Mouse (Mus musculus): ENCODE results near the gene Ap3d1. TPM values are rescaled to one million over a fixed set of nuclear protein-coding genes. Genes with fewer than 3 reads are reported as not detected.
A peak's percentile ranks its signal among the peaks of the same experiment; 100 is the strongest.

Ap3d1 gene
- 10 to 100 TPM; 44.6 to 47.8 TPM for total RNA-seq (2021)
- long read RNA-seq, experiment 1, full-length matches to known transcripts, result 12 of 30 reads
- long read RNA-seq, experiment 1, partial matches to known transcripts, result 13 of 30 reads
- long read RNA-seq, experiment 1, other reads (novel, unspliced or antisense), result 5 of 30 reads
- long read RNA-seq, experiment 2, full-length matches to known transcripts, result 6 of 26 reads
- long read RNA-seq, experiment 2, partial matches to known transcripts, result 17 of 26 reads
- long read RNA-seq, experiment 2, other reads (novel, unspliced or antisense), result 3 of 26 reads

DNA sequence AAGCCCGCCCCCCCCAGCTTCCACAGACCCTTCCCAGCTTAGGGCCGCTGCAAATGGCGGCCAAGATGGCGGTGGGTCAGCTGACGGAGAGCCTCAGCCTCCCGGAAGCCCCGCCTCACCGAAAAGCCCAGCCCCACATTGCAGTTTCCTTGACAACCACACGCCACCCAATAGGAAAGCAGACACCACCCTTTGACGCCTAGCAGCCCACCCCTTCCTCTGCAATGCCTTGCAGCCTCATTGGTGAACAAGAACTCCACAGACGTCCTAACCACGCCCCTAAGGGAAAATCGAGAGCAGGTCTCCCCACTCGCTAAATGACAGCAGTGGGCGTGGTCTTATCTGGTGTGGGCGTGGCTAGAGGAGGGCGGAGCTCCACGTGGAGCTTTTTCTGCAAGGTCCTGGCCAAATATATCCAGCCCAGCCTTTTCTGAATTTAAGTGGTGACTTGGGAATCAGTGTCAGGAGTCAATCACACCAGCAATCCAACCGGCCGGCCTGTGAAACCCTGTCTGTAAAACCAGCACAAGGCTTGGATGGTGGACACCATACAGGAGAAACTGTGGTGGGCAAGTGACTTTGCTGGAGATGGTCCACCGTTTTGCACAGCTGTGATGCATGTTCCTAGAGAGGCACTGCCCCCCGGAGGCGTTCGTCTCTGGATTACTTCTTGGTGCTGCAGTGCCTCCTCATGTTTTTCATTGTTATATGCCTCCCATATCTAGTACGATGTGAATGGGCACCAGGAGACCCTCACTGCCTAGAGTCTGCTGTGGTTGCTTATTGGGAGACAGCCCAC is at the start of gene Ap3d1:
TSS of gene Ap3d1 (minus strand) at position 85 of the 799 bp plus-strand sequence.
- intact Hi-C loops (cut with DNase I), result no loop called here
- DNase-seq, result peak; percentile 95 to 98

DNA sequence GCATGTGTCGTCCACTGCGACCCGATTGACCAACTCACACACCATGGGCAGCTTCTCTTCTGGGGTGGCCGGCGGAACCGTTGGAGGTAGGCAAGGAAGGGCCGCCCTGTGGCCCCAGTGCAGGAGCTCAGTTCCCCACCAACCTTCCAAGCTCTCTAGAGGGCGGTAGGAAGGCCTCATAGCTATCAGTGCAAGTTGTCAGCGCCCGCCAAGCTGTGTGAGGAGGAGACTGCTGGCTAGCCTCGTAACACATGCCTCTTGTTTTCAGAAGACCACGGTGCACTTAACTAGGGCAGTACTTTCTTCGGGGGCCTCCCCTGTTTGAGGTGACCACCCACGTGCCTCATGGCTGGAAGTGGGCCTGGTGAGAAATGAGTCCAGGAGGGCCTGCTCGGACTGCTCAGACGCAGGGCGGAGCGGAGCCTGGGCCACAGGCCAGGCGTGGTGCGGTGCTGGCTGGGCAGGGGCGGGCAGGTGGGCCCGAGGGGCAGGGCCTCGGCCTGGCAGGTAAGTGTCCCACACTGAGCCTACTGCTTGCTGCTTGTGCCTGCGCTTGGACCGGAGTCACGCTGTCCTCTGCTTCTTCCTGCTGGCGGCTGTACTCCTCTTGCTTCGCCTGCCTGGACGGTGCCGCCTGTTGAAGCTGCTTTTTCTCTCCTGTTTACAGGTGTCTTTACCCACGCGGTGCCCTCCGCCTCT is 49.6 kb upstream of the Ap3d1 start:
- DNase-seq, result no peak
- intact Hi-C loops (cut with DNase I), result no loop called here

DNA sequence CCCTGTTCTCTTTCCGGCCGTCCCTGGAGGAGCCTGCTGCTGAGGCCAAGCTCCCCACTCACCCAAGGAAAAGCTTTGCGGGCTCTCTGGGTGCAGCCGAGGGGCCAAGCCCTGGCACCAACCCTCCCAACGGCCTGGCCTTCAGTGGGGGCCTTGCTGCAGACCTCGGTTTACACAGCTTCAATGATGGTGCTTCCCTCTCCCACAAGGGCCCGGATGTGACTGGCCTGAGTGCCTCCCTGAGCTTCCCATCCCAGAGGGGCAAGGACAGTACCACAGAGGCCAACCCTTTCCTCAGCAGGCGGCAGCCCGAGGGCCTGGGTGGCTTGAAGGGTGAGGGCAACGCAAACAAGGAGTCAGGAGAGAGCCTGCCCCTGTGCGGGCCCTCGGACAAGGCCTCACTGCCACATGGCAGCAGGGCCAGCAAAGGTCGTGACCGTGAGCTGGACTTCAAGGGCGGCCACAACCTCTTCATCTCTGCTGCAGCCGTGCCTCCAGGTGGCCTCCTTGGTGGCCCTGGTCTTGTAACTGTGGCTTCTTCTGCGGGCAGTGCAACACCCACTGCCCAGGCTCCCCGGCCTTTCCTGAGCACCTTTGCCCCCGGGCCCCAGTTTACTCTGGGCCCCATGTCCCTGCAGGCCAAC is 48.8 kb upstream of the Ap3d1 start:
- intact Hi-C loops (cut with DNase I), result no loop called here
- no peak for DNase-seq

DNA sequence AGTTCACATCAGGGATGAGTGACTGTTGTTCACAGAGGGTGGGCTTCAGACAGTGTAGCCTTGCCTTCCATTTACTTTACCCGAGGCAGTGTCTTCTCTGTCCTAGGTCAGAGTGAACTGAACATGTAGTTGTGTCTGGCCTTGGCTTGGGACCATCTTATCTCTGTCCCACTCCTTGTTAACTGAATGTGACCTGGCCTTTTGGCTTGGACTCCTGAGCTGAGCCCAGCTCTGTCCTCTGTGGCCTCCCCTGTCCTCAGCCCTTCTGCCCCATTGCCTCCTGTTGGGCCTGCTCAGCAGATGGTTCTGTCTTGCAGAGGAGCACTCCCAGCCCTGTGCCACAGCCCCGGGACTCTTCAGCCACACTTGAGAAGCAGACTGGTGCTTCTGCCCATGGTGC is 45.5 kb upstream of the Ap3d1 start:
- intact Hi-C loops (cut with DNase I), result no loop called here
- peak in 1 of 2 experiments; percentile 59 for DNase-seq

DNA sequence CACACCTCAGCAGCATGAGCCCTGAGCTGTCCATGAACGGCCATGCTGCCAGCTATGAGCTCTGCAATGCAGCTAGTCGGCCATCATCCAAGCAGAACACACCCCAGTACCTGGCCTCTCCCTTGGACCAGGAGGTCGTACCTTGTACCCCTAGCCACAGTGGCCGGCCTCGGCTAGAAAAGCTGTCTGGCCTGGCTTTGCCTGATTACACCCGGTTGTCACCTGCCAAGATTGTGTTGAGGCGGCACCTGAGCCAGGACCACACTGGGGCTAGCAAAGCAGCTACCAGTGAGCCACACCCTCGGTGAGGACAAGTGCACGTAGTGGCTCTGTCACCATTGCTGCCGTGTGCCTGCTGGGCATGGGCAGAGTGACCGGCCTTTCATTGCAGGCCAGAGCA is 43.9 kb upstream of the Ap3d1 start:
- intact Hi-C loops (cut with DNase I), result no loop called here
- DNase-seq, result no peak

DNA sequence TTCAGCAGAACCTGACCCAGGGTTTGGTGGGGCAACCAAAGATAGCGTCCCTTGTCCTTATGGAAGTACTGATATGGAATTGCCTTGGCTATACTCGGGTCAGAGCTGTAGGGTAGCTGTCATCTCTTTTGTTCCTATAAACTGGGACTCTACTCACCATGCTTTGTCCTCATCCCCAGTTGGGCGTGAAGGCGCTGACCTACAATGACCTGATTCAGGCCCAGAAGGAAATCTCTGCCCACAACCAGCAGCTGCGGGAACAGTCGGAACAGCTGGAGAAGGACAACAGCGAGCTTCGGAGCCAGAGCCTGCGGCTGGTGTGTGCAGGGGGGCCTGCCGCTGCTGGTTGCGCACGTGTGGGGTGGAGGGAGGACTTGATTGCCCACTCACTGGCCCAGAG is 42.8 kb upstream of the Ap3d1 start:
- DNase-seq, result no peak
- intact Hi-C loops (cut with DNase I), result no loop called here

DNA sequence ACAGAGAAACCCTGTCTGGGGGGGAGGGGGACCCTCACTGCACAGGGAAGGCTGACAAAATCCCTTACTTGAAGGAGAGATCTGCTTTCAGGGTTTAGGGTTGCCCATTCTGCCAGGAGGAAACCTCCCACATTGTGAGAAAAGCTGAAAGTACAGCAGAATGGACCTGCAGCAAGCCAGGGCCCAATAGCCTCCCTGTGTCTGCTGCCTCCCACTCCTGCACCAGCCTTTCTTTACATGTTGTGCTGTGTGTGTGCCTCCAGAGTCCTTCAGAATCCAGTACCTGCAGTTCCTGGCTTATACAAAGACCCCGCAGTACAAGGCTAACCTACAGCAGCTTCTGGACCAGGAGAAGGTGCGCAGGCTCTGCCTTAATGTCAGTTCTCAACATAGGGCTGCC is 42.2 kb upstream of the Ap3d1 start:
- no peak for DNase-seq
- intact Hi-C loops (cut with DNase I), result no loop called here

DNA sequence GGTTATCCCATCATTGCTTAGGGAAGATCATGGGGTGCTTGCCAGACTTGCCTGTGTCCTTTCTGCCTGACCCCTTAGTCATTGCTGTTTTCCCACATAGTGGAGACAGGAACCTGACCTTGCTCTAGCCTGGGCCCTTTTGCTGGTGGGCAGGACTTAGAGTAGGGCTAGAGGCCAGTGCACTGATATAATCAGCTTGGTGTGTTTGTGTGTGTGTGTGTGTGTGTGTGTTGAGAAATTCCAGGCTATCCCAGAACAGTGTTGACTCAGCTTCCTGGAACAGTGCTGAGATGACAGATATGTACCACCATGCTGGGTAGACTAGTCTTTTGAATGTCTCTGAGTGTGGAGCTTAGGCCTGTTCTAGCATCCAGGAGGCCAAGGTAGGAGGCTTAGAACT is 37.5 kb upstream of the Ap3d1 start:
- intact Hi-C loops (cut with DNase I), result no loop called here
- no peak for DNase-seq

DNA sequence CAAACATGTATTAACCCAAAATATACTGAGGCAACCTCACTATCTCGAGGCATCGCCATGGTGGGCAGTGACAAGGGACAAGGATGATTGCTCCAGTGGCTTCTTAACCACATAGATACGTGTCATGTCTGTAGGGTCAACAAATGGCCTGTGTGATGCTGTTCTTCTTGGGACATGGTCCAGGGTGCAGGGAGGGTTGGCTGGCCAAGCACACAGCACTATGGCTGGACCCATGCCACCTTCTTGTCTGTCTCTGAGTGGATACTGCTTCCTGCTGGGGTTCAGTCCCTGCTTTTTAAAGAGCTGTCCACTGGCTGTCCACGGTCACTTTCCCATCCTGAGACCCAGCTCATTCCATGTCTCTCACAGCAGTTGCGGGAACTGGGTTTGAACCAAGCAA is 35.1 kb upstream of the Ap3d1 start:
- intact Hi-C loops (cut with DNase I), result no loop called here
- DNase-seq, result no peak

DNA sequence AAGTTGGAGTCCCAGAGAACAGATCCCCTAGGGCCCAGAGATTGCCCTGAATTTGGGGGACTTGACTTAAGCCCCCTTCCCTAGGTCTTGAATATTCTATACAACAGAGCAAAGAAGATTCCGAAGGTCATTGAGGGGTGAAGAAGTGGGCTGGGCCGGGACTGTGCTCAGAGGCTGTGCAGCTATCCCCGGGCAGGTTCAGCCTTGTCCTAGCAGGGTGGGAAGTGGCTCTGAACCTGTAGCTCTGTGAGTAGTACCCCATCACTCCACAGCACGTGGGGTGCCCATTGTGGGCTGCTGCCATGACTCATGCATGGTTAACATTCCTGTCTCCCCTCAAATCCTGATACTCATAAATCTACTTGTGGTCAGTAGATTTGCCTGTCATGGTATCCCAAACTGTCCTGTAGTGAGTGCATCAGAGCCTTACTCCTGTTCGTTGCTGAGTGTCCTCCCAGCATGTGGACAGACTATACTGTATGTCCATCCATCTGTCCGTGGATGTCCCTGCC is 34.4 kb upstream of the Ap3d1 start:
- intact Hi-C loops (cut with DNase I), result no loop called here

DNA sequence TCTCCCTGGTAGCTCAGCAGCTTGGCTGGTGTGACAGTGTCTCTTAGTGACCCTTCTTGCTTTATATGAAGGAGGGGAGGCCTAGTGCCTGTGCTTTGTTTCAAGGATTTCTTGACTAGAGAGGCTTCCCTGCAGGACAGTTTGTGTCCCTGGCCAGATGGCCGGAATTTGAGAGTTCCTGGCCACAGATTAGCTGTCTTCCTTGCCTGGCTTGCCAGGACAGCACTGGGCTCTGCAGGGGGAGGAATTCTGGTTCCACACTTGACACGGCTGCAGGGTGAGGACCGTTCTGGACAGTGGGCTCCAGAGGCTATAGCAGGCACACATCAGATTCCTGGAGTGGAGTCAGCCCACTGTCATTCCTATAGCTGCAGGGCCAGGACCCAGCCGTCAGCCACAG is 33.7 kb upstream of the Ap3d1 start:
- no peak for DNase-seq
- intact Hi-C loops (cut with DNase I), result loop anchor here (2.0 kb wide), 1 partner anchor 17 kb away; no protein-coding TSS in a partner anchor

More for the DNA sequence above, 34.4 kb upstream of the Ap3d1 start:
- DNase-seq, result no peak

DNA sequence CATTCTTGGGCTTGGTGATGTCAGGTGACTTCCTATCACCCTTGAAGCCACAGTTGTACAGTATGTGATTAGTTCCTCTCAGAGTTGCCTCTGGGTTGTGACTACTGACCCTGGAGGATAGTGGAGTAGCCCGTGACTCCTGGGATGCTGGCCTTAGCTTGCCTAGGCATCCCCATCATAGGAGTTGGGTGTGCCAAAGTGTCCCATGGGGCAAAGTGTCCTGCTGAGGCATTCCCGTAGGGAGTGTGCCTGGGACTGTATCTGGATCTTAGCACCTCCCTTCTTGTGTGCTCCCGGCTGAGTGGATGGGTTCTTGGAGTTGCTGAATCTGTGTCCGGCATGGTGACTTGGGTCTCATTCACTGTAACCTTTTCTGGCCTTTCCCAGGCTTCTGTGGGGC is 32.9 kb upstream of the Ap3d1 start:
- intact Hi-C loops (cut with DNase I), result loop anchor here (1.0 to 2.0 kb wide), 2 partner anchors 16 to 27 kb away; no protein-coding TSS in a partner anchor
- DNase-seq, result no peak

DNA sequence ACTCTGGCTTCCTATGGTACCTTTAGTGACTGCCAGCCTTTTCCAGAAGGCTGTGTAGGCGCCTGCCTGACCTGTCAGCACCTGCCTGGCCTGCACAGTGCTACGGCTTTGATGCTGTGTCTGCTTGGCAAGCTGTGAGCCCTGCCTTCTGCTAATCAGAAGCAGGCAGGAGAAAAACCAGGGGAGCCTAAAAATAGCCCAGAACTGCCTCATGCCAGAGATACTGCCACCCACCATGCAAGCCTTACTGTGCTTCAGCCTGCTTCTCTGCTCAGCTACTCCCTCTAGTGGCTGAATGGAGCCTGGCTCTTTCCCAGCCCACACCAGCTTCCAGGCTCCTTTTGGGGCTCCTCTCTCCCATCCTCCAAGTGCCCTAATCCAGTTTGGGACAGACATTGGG is 32.5 kb upstream of the Ap3d1 start:
- peak; percentile 80 to 91 for DNase-seq
- intact Hi-C loops (cut with DNase I), result loop anchor here (1.0 to 2.0 kb wide), 2 partner anchors 16 to 26 kb away; no protein-coding TSS in a partner anchor

DNA sequence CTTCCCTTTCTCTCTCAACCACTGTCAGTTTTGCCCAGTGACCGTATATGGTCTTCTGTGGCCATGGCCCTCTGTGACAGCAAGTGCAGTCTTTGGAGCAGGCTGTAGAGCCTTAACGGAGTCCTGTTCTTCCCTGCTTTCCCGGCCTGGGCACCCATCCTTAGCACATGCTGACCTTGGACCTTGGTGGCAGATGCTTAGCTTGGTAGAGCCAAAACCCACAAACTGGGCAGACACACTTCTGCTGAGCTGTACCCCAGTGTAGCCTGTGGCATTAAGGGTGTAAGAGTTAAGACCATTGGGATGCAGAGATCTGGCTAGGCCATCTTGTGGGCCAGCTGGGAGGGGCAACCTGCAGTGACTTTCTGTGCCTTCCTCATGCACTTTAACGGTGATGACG is 31.8 kb upstream of the Ap3d1 start:
- no peak for DNase-seq
- intact Hi-C loops (cut with DNase I), result loop anchor here (1.0 to 2.0 kb wide), 2 partner anchors 15 to 26 kb away; no protein-coding TSS in a partner anchor

DNA sequence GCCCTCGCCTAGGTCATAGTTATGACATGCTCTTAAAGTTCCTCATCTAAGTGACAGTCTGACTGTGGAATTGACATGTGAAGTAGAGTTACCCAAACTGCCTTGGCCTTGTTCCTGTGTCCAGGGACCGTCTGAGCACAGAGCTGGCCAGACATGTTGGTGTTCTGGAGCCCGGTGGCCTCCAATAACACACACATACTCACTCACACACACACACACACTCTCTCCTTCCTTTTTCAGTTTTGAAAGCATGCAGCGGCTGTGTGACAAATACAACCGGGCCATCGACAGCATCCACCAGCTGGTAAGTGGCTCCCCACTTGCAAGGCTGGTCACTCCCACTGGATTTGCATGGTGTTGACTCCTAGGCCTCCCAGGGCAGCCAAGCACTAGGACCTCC is 26.3 kb upstream of the Ap3d1 start:
- intact Hi-C loops (cut with DNase I), result no loop called here

DNA sequence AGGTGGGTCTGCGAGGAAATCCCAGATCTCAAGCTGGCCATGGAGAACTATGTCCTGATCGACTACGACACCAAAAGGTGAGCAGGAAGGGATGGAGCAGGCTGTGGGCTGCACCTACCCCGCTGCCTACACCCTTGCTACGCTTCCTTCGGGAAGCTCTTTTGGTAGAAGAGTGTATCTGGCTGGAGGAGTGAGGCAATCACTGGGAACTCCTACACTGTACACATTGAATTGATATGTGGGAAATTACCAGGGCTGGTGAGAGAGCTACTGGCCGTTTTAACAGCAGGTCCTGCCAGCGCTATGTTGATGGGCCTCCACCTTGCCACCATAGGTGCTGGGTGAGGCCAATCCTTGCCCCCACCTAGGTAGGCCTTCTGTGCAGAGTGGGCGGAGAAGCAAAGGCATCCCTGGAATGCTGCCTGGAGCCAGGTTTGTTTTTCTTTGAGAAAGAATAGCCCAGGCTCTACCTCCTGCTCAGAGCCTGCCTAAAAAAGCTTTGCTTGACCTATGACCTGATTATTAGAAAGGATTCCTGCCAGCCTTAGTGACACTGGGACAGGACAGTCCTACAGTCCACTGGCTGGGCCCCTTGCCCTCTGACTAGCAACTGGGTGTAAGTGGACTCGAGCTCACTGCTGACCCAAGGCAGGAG is 24.2 kb upstream of the Ap3d1 start:
- intact Hi-C loops (cut with DNase I), result no loop called here
- DNase-seq, result peak in 1 of 2 experiments; percentile 36

More for the DNA sequence above, 26.3 kb upstream of the Ap3d1 start:
- DNase-seq, result no peak

DNA sequence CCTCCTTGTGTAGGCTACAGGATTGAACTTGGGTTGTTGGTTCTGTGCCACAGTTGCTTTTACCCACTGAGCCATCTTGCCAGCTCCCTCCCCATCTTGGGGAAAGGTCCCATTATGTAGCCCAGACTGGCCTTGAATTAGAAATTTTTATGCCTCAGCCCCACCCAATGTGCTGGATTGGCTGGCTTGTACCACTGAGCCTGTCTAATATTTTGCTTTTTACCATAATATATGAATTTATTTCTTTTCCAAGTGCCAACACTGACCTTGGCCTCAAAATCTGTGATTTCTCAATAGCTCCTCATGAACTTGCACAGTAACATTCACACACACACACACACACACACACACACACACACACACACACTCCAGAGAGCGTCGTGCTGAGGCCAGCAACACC is 23.7 kb upstream of the Ap3d1 start:
- DNase-seq, result no peak
- intact Hi-C loops (cut with DNase I), result no loop called here

DNA sequence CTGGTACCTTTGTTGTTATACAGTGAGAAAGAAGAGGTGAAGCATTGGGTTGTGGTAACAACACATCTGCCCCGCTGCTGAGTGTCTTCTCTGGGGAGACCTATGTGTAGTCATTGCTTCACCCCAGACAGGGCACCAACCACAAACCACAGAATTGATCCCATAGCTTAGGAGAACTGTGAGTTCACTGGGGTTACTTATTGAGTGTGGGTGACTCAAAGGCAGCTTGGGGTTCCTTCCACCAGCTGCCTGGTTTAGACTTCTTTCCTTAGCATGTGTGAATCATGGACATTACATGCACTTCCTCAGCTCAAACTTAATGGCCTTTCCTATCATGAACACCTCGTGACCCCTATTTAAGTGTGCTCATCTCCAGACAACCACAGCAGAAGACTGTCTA is 21.4 kb upstream of the Ap3d1 start:
- no peak for DNase-seq
- intact Hi-C loops (cut with DNase I), result no loop called here

DNA sequence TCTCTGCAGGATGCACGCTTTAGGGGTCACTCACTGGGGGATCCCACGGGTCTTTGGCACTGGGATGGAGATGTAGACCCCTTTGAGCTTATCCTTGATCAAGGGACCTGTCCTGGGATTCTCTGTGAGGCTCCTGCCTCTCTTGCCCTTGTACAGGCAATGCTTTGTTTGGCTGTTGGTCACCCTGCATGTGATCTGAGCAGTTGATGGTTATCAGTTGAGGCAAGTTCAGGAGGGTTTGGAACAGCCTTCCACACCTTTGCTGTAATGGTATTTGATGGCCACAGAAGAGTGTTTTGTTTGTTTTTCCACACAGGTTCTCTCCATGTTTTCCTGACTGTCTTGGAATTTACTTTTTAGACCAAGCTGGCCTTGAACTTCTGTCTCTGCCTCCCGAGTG is 19.8 kb upstream of the Ap3d1 start:
- intact Hi-C loops (cut with DNase I), result no loop called here
- no peak for DNase-seq
